8 mouse cellular contexts compared by ENCODE assay signal in genomic region chr4:154986096-154986495, GRCm38 (mm10). TPM values are rescaled to one million over a fixed set of nuclear protein-coding genes. Genes with fewer than 3 reads are reported as not detected.
A peak's percentile ranks its signal among the peaks of the same experiment; 100 is the strongest.
DNase-seq lines count a peak whose midpoint lies in the region; ATAC-seq and TF ChIP-seq lines count a peak whose summit lies in the region.

No protein-coding gene starts in this region.

- TF ChIP-seq POLR2A in ES-Bruce4 (IDR thresholded peaks at IDR 0.05; ENCODE audit: insufficient read depth, low read length): no peak
- TF ChIP-seq POLR2A in lung, adult 2 months (IDR thresholded peaks at IDR 0.05; ENCODE audit: borderline replicate concordance, extremely low read depth, low read depth, low read length): no peak

- H3K4me1 ChIP-seq in ES-Bruce4 (ENCODE audit: control insufficient read depth, insufficient read depth, low read length): peaks cover 6% of the 10 kb centered on the region
- peaks cover 10% of the 10 kb centered on the region for H3K4me1 ChIP-seq in forebrain, embryonic 16.5 days (replicated peaks; ENCODE audit: control insufficient read depth, insufficient read depth, low read length)
- H3K4me1 ChIP-seq in lung, adult 2 months (ENCODE audit: control insufficient read depth, insufficient read depth, low read length): peaks cover 3% of the 10 kb centered on the region; the same call in 1 of the 2 replicates

- no peaks in the 10 kb centered on the region for H3K36me3 ChIP-seq in ES-Bruce4 (ENCODE audit: control insufficient read depth, insufficient read depth, low read length, poor library complexity, severe bottlenecking)
- H3K36me3 ChIP-seq in forebrain, embryonic 16.5 days (ENCODE audit: control insufficient read depth, insufficient read depth): no peaks in the 10 kb centered on the region

- TF ChIP-seq CTCF in ES-Bruce4 (IDR thresholded peaks at IDR 0.05; ENCODE audit: low read depth, low read length): peak; percentile 74
- TF ChIP-seq CTCF in lung, adult 2 months (IDR thresholded peaks at IDR 0.05; ENCODE audit: insufficient read depth, low read length): peak; percentile 34; the same call in 1 of the 2 replicates

- peak; percentile 11; the same call in 1 of the 2 replicates for ATAC-seq in forebrain, embryonic 16.5 days

- peak overlapping the region; percentile 21; the same call in 1 of the 2 replicates for H3K4me2 ChIP-seq in forebrain, embryonic 16.5 days (ENCODE audit: low read length)

- H3K4me3 ChIP-seq in ES-Bruce4 (ENCODE audit: low read depth, low read length): peak overlapping the region; percentile 56
- H3K4me3 ChIP-seq in forebrain, embryonic 16.5 days (replicated peaks; ENCODE audit: low read length): no peak overlapping the region
- H3K4me3 ChIP-seq in lung, adult 2 months (replicated peaks; ENCODE audit: extremely low read depth, low read depth, low read length): no peak overlapping the region

- no peak overlapping the region for H3K27ac ChIP-seq in ES-Bruce4 (ENCODE audit: insufficient read depth, low read length)
- no peak overlapping the region for H3K27ac ChIP-seq in forebrain, embryonic 16.5 days (ENCODE audit: low read length)

- H3K27me3 ChIP-seq in ES-Bruce4 (ENCODE audit: control insufficient read depth, insufficient read depth, low read length, poor library complexity, severe bottlenecking): no peaks in the 10 kb centered on the region
- no peaks in the 10 kb centered on the region for H3K27me3 ChIP-seq in forebrain, embryonic 16.5 days (replicated peaks; ENCODE audit: control insufficient read depth, insufficient read depth, low read length)

- H3K9me3 ChIP-seq in ES-Bruce4 (replicated peaks; ENCODE audit: control insufficient read depth, insufficient read depth, low read length, poor library complexity, severe bottlenecking): no peaks in the 10 kb centered on the region
- no peaks in the 10 kb centered on the region for H3K9me3 ChIP-seq in forebrain, embryonic 16.5 days (ENCODE audit: control insufficient read depth, low read length)

- WGBS in forebrain, embryonic 16.5 days: 15% methylated on average over 17 of the region's 17 CpGs
- 18% methylated on average over 17 of the region's 17 CpGs for WGBS in lung, adult 2 months

- intact Hi-C loops in heart, postnatal 25 days (cut with DNase I): no loop called here

- TF ChIP-seq EP300 in ES-Bruce4 (IDR thresholded peaks at IDR 0.05; ENCODE audit: insufficient read depth, low read depth, low read length): 0 out of 2 replicates have a peak, but pooled peaks have one; percentile 28

- H3K9ac ChIP-seq in ES-Bruce4 (ENCODE audit: low read depth, poor library complexity, severe bottlenecking): no peak overlapping the region
- H3K9ac ChIP-seq in forebrain, embryonic 16.5 days (replicated peaks; ENCODE audit: low read depth, low read length): peak overlapping the region; percentile 48

- peak; percentile 75 for DNase-seq in cerebellum, adult 11-12 months
- peak; percentile 44 for DNase-seq in heart, postnatal 25 days (ENCODE audit: low spot score)
- peak; percentile 68 to 88 for DNase-seq in layer of hippocampus, adult 18-20 months (ENCODE audit: low spot score in 2 of 2)
- peak; percentile 57 for DNase-seq in lung, adult 2 months
- peak; percentile 85 for DNase-seq in ovary, postnatal 36 days (ENCODE audit: low spot score)
- DNase-seq in thymus, postnatal 14 days: peak; percentile 79

RNA-seq across cellular contexts. Expression of gene Pank4, which starts 22.2 kb away (rescaled TPM):
- 21.5 and 26.6 TPM in 2 replicates for polyA plus RNA-seq in ES-Bruce4 (2011; ENCODE audit: insufficient read depth, insufficient read length, low read depth, missing spikeins)
- 47.1 and 47.3 TPM in 2 replicates for polyA plus RNA-seq in forebrain, embryonic 16.5 days (2015; fragmentation: Nextera tagmentation; extraction: Ambion mirVana)
- total RNA-seq in heart, postnatal 25 days (2021): 10 to 100 TPM; 45.6 to 46.4 TPM
- total RNA-seq in layer of hippocampus, adult 18-20 months (2021): 10 to 100 TPM; 36.0 to 37.7 TPM
- 35.0 and 49.1 TPM in 2 replicates for polyA plus RNA-seq in lung, adult 2 months (2012; rRNA removed)

RNA-seq across cellular contexts. Expression of gene Hes5, which starts 25.4 kb away (rescaled TPM):
- not detected in 2 replicates for polyA plus RNA-seq in ES-Bruce4 (2011; ENCODE audit: insufficient read depth, insufficient read length, low read depth, missing spikeins)
- 91.4 and 100 TPM in 2 replicates for polyA plus RNA-seq in forebrain, embryonic 16.5 days (2015; fragmentation: Nextera tagmentation; extraction: Ambion mirVana)
- total RNA-seq in heart, postnatal 25 days (2021): under 1 TPM in 1 of 2 experiments, not detected in 1; 0.28 TPM
- total RNA-seq in layer of hippocampus, adult 18-20 months (2021): 10 to 100 TPM; 15.5 to 25.8 TPM
- 0.09 TPM in 1 of 2 replicates, not detected in the other for polyA plus RNA-seq in lung, adult 2 months (2012; rRNA removed)

RNA-seq across cellular contexts. Expression of gene Tnfrsf14, which starts 57.7 kb away (rescaled TPM):
- polyA plus RNA-seq in ES-Bruce4 (2011; ENCODE audit: insufficient read depth, insufficient read length, low read depth, missing spikeins): not detected in 2 replicates
- 0.27 TPM in 1 of 2 replicates, not detected in the other for polyA plus RNA-seq in forebrain, embryonic 16.5 days (2015; fragmentation: Nextera tagmentation; extraction: Ambion mirVana)
- 1 to 10 TPM; 3.8 to 6.7 TPM for total RNA-seq in heart, postnatal 25 days (2021)
- 1 to 10 TPM in 1 of 2 experiments, under 1 TPM in 1; 0.94 to 1.2 TPM for total RNA-seq in layer of hippocampus, adult 18-20 months (2021)
- 51.1 and 56.8 TPM in 2 replicates for polyA plus RNA-seq in lung, adult 2 months (2012; rRNA removed)

Comparison
In these comparisons a context has a peak if more than half of its experiments do, and no peak if none do; other contexts are left out.
1. RNA of gene Hes5, which starts 25.4 kb away (polyA plus RNA-seq): 91.4 to 100 TPM in forebrain, embryonic 16.5 days; not detected in ES-Bruce4 and 0.09 TPM in lung, adult 2 months; every median in the first group is over 10 times any median in the second.
2. RNA of gene Tnfrsf14, which starts 57.7 kb away (polyA plus RNA-seq): 51.1 to 56.8 TPM in lung, adult 2 months; 0.27 TPM in forebrain, embryonic 16.5 days and not detected in ES-Bruce4; every median in the first group is over 10 times any median in the second.
3. Peak in every context shown above with its lines, with median percentiles within 50 percentile points of each other: DNase-seq.